Mouse (Mus musculus): ENCODE results near the gene Flt3.

The Flt3 gene

GRCm38 (mm10) chr5:147410585-147410984 lies 10.3 kb upstream of the Flt3 start:
- no peak for DNase-seq (ENCODE audit: low spot score in 2 of 2)

GRCm38 (mm10) chr5:147408731-147409130 lies 8.4 kb upstream of the Flt3 start:
- DNase-seq (ENCODE audit: low spot score in 2 of 2), result no peak

DNA sequence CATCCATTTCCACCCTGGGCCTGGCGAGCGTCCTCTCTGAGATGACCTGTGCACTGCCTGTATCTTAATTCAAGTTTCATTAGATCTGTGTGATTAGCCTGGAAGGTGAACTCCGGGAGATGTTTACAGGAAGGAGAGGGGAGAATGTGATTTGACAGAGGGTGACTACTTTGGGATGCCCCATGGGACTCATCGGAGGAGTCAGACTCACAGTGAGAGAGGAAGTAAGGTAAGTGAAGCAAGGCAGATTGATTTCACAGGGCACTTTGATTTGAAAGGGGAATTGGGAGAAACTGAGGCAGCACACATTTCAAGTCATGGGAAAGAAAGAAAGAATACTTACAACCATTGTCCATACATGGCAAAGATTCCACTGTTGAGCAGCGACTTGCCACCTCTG lies 5.8 kb upstream of the Flt3 start:
- no peak for DNase-seq (ENCODE audit: low spot score in 2 of 2)

DNA sequence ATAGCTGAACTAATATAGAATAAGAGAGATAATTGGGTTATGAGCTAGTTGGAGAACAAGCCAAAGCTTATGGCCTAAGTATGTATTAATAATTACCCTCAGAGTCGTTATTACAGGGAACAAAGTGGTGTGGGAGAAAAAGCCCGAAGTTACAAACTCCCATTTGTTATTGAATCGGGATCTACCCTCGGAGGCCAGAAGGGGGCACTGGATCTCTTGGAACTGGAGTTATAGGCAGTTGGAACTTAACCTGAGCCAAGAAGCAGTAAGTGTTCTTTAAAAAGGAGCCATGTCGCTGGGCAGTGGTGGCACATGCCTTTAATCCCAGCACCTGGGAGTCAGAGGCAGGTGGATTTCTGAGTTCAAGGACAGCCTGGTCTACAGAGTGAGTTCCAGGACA lies 2.2 kb upstream of the Flt3 start:
- DNase-seq (ENCODE audit: low spot score in 2 of 2), result peak; percentile 27 to 30

- DNase-seq (ENCODE audit: low spot score in 2 of 2), result no peak
Observed at GRCm38 (mm10) chr5:147401024-147401423, 735 bp upstream of the Flt3 start.

- no peak for DNase-seq (ENCODE audit: low spot score in 2 of 2)
Observed at GRCm38 (mm10) chr5:147400505-147400979, 253 bp upstream of the Flt3 start.

DNA sequence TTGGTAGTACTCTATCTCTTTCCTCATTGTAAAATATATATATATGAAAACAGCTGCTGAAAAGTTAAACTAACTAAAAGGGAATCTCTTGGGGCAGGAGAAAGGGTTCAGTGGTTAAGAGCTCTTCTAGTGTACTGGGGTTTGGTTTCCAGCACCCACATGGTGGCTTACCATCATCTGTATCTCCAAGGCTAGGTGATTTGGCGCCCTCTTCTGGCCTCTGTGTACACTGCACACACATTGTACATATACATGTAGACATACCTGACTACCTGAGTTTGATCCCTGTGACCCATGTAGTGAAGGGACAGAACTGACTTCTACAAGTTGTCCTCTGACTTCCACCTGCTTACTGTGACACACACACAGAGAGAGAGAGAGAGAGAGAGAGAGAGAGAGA lies 5.2 kb downstream of the Flt3 start:
- DNase-seq (ENCODE audit: low spot score in 2 of 2), result no peak

- no peak for DNase-seq (ENCODE audit: low spot score in 2 of 2)
Observed at GRCm38 (mm10) chr5:147392667-147393213, 7.5 kb downstream of the Flt3 start.

DNA sequence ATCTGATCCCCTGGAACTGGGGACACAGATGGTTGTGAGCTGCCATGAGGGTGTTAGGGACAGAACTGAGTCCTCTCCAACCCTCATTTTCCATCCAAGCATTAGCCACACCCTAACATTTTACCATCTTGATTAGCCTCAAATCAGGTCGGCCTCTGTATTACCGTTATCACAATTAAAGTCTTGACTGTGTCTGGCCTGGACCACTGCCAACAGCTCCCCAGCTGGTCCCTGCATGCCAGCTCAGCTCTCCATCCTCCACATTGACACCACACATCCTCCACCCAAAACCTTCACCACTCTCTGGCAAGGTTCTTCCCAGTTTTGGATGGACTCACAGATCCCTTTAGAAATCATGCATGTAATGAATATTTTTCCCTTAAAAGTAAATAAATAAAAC lies 9.5 kb downstream of the Flt3 start:
- no peak for DNase-seq (ENCODE audit: low spot score in 2 of 2)

DNA sequence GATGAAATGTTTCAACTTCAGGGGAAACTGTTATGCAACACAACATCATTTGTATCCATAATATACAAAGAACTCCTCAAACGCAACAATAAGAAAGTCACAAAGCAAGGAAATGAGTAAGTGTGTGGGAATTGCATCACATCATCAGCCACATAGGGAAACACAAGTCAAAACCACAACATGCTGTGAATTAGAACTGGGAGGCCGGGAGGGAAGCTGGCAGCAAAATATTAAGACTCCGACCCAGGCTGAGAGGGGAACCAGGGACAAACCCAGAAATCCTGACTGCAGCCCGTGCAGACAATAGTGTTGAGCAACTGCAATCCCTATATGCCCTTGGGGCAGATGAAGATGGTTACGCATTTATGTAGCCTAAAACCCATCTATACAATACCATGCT lies 11.2 kb downstream of the Flt3 start:
- no peak for DNase-seq (ENCODE audit: low spot score in 2 of 2)

DNA sequence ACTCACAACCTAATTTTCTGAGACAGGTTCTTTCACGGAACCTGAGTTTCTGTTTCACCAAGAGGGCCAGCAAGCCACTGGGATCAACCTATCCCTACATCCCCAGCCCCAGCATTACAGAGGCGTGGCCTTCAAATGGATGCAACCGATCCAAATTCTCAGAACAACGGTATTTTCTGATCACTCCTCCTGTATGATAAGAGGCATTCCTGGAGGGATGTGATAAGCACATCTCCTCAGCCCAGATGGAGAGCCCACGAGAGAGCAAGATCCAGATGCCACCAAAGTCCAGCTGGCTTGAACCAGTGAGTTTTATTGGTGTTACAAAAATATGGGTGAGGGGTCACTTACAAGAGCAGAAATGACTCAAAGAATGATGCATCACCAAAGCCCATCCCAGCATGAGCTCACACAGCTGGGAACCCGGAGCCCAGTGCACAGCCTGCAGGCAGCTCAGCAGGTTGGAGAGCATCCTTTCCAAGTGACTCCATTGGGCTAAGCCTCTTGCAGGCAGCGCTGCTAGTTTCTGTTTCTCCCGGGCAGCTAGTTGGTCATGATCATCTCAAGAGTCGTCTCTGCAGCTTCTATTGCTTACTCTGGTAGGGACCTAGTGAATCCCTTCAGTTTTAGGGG lies 11.8 kb downstream of the Flt3 start:
- no peak for DNase-seq (ENCODE audit: low spot score in 2 of 2)

- DNase-seq (ENCODE audit: low spot score in 2 of 2), result no peak
Observed at GRCm38 (mm10) chr5:147386865-147387264, 13.4 kb downstream of the Flt3 start.

DNA sequence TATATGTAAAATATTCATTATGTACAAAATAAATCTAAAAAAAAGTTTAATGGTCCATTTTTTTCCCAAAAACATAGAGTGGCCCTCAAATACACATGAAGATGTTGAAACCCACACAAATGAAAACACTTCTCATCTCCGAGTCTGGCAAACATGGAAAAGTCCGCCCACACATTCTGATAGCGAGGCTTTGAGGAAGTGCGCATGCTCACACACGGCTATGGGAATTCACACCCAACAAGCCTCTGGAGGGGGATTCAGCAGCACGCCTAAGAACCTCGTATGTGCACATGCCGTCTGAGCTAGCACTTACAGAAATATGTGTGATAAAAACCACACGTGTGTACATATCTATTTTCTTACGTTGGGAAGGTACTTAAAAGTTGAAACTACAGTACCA lies 18.9 kb downstream of the Flt3 start:
- no peak for DNase-seq (ENCODE audit: low spot score in 2 of 2)

- DNase-seq (ENCODE audit: low spot score in 2 of 2), result no peak
Observed at GRCm38 (mm10) chr5:147379481-147379880, 20.8 kb downstream of the Flt3 start.

DNA sequence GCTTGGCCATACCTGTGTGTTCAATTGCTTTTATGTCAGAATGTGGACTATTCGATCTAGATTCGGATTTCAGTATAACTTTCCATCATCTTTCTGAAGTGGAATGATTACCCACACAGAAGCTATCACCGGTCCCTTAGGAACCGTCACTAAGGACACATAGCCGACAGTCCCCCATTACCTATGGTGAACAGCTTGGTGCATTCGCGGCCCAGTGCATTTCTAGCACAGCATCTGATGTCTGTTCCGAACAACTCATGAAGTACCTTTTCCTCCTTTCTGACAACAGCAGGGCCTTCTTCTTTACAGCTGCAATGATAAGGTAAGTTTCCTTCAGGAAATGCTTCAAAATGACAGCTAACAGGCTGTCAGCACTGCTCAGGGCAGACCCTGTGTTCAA lies 30.0 kb downstream of the Flt3 start:
- no peak for DNase-seq (ENCODE audit: low spot score in 2 of 2)

- no peak for DNase-seq (ENCODE audit: low spot score in 2 of 2)
Observed at GRCm38 (mm10) chr5:147368221-147368620, 32.1 kb downstream of the Flt3 start.

GRCm38 (mm10) chr5:147365995-147366765 lies 34.1 kb downstream of the Flt3 start:
- no peak for DNase-seq (ENCODE audit: low spot score in 2 of 2)

DNA sequence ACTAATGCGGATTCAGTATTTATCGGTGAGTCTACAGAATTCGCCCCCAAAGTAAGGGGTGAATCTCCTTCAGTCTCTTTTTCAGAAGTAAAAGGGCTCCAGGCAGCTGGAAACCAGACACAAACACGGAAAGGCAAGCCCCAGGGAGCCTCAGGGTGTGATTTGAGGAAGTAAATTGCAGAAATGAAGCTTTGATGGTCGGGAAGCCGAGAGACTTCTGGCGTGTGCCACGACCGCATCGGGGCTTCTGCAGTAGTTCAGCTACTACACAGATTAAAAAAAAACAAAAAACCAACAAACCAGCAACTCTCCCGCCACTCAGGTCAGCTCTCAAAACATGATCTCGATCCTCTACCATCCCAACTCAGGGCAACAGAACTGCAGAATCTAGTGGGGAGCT lies 37.2 kb downstream of the Flt3 start:
- no peak for DNase-seq (ENCODE audit: low spot score in 2 of 2)

DNA sequence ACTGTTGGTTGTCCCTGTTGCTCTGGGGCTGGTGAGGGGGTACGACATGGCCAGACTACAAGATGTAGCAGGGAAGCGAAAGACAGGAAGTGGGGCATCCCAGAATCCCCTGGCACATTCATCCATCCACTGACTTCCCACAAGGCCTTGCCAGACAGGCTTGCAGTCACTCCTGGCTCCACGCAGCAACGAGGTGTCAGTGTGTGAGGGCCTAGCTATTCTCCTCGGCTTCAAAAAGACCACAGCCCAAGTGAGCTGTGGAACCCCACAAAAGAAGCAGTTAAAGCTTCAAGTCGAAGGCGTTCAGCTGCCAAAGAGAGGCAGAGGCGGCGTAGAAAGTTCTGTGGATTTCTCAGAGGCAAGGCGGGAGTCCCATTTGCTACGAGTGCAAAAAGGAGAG lies 41.8 kb downstream of the Flt3 start:
- no peak for DNase-seq (ENCODE audit: low spot score in 2 of 2)

DNA sequence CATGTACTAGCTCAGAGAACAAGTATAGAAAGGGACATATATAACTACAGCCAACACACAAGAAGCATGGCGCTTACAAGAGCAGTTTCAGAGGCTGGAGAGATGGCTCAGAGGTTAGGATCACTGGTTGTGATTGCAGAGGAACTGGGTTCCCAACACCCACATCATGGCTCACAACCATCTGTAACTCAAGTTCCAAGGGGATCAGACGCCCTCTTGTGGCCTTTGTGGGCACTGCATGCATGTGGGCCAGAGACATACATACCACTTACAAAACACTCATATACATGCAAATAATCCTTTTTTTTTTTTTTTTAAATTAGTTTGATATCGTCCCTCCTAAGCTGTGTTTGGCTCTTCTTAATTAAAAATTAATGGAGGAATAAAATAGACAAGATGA lies 42.8 kb downstream of the Flt3 start:
- DNase-seq (ENCODE audit: low spot score in 2 of 2), result no peak

DNA sequence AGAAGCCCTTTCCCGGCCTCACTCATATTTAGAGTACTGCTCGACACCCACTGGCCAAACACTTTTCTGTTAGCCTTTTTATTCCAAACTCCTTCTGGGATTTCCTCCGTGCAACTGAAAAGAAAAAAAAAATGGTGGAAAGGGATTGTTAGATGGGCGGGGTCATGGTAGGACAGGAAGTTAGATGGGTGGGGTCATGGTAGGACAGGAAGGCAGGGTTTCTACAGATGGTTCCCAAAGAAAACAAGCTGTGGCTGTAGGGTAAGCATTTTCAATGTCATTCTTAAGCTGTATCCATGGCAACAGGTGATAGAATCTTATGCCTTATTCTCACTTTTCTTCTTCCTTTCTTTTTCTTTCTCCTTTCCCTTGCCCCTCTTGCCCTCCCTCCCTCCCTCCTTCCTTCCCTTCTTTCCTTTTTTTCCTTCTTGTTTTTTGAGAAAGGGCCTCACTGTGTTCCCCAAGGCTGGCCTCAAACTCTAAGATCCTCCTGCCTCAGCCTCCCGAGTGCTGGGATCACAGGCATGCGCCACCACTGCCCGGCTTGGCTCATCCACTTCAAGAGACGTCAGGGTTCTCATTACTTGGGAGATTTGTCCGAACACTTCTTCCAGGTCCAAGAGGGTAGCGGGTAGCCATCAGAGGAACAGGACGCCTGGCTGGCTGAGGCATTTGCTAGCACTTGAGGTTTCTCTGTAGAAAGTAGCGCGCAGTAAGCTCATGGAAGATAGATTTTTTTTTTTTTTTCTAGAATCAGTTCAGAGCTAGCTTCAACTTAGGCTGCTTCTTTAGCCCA lies 43.8 kb downstream of the Flt3 start:
- DNase-seq (ENCODE audit: low spot score in 2 of 2), result no peak

DNA sequence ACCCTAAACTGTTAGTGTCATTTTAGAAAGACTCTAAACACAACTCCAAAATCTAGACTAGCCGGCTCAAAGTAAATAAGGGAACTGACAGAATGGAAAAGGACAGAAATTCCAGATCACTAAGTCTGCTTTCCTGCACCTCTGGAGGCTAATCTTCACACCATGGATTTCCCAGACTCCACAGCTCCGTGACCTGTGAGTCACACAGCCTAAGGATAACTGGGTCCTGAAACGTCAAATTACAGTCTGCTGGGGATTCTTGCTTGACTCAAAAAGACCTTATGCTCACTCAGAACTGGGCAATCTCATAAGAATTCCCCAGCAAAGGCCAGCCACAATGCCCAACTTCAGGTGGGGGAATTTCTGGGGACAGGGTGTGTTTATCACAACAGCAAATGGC lies 44.5 kb downstream of the Flt3 start:
- no peak for DNase-seq (ENCODE audit: low spot score in 2 of 2)
